Mouse (Mus musculus): Measurements from ENCODE around the gene Guk1. TPM values are rescaled to one million over a fixed set of nuclear protein-coding genes. Genes with fewer than 3 reads are reported as not detected.

Gene Guk1
- polyA plus RNA-seq, 1 experiment from 2014 or later, result 138 TPM

DNA sequence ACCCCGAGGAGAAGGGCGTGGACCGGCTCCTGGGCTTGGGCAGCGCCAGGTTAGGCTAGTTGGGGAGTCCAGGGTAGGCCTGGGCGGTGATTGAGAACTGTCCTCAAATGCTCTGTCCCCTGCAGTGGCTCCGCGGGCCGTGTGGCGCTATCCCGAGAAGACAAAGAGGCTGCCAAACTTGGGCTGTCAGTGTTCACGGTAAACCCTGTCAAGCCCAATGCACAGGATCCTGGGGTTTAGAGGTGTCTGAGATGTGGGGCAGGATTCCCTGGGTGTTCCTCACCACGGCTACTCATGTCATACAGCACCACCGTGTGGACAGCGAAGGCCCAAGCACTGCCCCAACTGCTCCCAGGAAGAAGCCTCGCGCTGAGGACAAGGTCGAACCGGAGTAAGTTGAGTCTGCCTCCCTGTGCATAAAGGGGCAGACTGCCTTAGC, 17.0 kb upstream of the Guk1 start:
- Histone ChIP-seq H3K4me2 (replicated peaks) (peak overlapping the region; percentile 85), H3K4me1 (peaks cover 15% of the 10 kb centered on the region), H3K36me3 (peaks cover 75% of the 10 kb centered on the region), H3K9ac (peak overlapping the region; percentile 92), H3K9me3 (no peaks in the 10 kb centered on the region), H3K4me3 (peak overlapping the region; percentile 91), H3K27me3 (no peaks in the 10 kb centered on the region), H3K27ac (peak overlapping the region; percentile 87; the same call in 1 of the 2 replicates)
- ATAC-seq (ENCODE audit: low FRiP score, low read depth), result peak; percentile 48
- WGBS, result 14% methylated on average over 18 of the region's 18 CpGs

DNA sequence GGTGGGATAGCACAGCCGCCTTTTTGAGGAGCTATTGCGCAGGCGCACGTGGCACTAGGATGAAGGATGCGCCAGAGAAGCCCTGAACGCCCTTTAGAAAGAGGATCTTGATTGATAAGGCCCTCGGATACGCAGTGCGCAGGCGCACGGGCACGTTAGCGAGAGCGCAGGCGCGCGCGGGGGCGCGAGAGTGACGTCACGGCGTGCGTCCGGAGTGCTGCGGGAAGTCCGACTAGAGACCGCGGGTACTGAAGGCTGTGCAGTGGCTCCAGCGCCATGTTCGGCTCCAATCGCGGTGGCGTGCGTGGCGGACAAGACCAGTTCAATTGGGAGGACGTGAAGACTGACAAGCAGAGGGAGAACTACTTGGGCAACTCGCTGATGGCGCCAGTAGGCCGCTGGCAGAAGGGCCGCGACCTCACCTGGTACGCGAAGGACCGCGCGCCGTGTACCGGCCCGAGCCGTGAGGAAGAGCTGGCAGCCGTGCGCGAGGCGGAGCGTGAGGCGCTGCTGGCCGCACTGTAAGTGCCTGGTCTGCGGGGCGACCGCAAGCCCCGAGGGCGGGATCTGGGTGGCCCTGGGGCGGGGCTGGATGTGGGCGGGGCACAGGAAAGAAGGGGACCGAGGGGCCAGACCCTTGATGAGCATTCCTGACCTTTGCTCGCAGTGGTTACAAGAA, 16.3 kb upstream of the Guk1 start, which contains the start of gene 2310033P09Rik:
2310033P09Rik (plus strand) TSS at position 169 of the 679 bp plus-strand sequence.
- WGBS, result under 1% methylated on average over 66 of the region's 67 CpGs
- Histone ChIP-seq H3K9ac (peak within 1 kb of the TSS; percentile 92), H3K4me3 (peak within 1 kb of the TSS; percentile 91), H3K36me3 (peaks cover 74% of the 10 kb centered on the region), H3K9me3 (no peaks in the 10 kb centered on the region), H3K27ac (peak within 1 kb of the TSS; percentile 87), H3K4me1 (peaks cover 15% of the 10 kb centered on the region), H3K27me3 (no peaks in the 10 kb centered on the region), H3K4me2 (replicated peaks) (peak within 1 kb of the TSS; percentile 85)
- ATAC-seq (ENCODE audit: low FRiP score, low read depth), result peak; percentile 87

DNA sequence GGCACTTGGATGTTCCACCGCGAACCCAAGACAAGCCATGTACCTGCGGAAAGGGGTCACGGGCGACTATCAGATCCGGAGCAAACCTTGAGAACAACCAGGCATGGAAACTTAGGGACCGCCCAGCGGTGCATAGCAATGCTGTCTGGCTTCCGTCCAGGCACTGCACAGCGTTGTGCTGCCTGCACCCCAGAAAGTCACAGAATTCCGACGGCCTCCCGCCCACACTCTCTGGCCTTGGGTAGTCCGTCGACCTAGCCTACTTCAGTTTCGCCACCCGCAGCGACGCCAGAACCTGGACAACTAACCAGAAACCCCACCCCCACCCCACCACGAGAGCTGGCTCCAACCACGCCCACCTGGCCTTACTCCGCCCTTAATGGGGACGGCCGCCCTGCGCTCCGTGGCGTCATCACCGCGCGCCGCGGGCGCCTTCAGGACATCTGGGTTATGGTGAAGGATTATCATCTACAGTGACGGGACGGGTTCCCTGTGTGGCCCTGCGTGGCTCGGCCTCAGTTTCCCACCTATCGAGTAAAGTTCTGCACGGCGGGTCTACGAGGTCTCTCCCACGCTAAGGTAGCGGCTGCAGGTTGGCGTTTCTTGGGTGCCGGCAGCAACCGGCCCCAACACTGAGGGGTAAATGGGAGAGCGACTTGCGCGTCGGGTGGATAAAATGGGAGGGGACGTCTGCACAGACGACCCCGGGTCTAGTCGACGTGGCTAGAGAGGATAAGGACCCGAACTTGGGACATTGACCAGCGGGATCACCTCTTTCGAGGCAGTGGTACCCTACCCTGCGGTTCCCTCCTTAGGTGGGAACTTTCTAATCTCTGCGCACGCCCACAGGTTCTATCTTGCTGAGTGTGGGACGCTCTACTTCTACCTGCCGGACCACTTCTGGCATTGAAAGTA, 10.3 kb upstream of the Guk1 start, which contains the start of gene Mrpl55:
Mrpl55 (plus strand) TSS at position 406 of the 915 bp plus-strand sequence.
- peaks cover 53% of the 10 kb centered on the region for H3K36me3 ChIP-seq
- WGBS, result under 1% methylated on average over 63 of the region's 63 CpGs

DNA sequence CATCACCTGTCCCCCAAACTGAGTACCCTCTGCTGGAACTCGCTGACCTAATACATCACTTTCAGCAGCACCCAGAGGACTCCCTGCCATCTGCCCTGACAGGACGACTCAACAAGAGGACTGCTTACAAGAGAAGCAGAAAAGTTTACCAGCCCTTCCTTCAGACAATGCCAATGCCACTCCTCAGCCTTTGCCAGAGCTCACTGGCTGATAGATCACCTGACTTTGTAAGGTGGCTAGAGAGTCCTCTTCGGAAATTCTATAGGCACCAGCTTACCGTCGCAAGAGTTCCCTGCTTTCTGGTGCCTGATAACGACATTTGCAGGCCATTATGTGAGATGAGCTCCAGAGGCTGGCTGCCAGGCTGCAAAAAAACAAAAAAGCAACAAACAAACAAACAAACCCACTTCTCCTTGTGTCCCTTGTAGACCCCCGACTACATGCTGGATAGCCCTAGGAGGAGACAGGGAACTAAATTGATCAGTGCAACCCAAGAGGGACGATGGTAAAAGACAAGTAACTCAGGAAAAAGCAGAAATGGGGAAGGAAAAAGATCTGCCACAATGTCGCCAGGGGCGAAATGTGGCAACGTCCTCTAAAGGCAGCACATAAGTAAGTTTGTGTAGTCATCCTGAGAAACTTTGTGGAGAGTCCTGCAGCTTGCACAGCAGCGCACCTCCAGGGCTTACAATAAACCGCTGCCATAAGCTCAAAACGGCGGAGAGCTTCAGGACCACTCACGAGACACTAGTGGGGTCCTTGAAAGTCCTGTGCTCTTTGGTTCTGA, 9.4 kb upstream of the Guk1 start:
- H3K27ac ChIP-seq, result peak overlapping the region; percentile 71; the same call in 1 of the 2 replicates
- peaks cover 14% of the 10 kb centered on the region for H3K4me1 ChIP-seq
- ATAC-seq (ENCODE audit: low FRiP score, low read depth), result 0 out of 2 replicates have a peak, but pooled peaks have one; percentile 1
- no peaks in the 10 kb centered on the region for H3K27me3 ChIP-seq
- 31% methylated on average over 16 of the region's 16 CpGs for WGBS
- H3K9ac ChIP-seq, result peak overlapping the region; percentile 88
- H3K36me3 ChIP-seq, result peaks cover 44% of the 10 kb centered on the region
- peak overlapping the region; percentile 93 for H3K4me2 ChIP-seq (replicated peaks)
- peak overlapping the region; percentile 93 for H3K4me3 ChIP-seq
- H3K9me3 ChIP-seq, result no peaks in the 10 kb centered on the region

More for the DNA sequence above, 10.3 kb upstream of the Guk1 start, which contains the start of gene Mrpl55:
- peak; percentile 94 for ATAC-seq (ENCODE audit: low FRiP score, low read depth)
- Histone ChIP-seq H3K4me2 (replicated peaks) (peak within 1 kb of the TSS; percentile 93), H3K9me3 (no peaks in the 10 kb centered on the region), H3K27me3 (no peaks in the 10 kb centered on the region), H3K9ac (peak within 1 kb of the TSS; percentile 88), H3K27ac (peak within 1 kb of the TSS; percentile 71), H3K4me3 (peak within 1 kb of the TSS; percentile 93), H3K4me1 (peaks cover 14% of the 10 kb centered on the region)

DNA sequence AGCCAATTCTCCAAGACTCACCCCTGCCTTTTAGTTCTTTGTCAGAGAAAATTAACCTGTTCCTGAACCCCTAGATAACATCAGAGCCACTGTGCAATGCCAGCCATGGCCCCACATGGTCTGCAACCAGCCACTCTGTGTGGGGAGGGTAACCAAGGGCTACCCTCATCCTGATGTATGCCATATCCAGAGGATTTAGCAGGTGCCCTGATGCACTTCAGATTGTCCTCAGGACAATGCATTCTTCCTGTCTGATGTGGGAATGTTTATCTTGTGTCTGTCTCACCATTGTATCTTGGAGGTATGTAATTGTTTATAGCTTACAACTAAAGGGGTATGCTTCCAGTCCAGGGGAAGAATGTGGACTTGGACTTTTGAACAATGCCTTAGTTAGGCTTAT, 4.2 kb upstream of the Guk1 start:
- H3K27ac ChIP-seq, result no peak overlapping the region
- peaks cover 19% of the 10 kb centered on the region for H3K36me3 ChIP-seq
- no peak overlapping the region for H3K9ac ChIP-seq
- no peaks in the 10 kb centered on the region for H3K9me3 ChIP-seq
- H3K27me3 ChIP-seq, result no peaks in the 10 kb centered on the region
- peaks cover 5% of the 10 kb centered on the region for H3K4me1 ChIP-seq
- ATAC-seq (ENCODE audit: low FRiP score, low read depth), result no peak
- H3K4me3 ChIP-seq, result no peak overlapping the region
- H3K4me2 ChIP-seq (replicated peaks), result no peak overlapping the region

DNA sequence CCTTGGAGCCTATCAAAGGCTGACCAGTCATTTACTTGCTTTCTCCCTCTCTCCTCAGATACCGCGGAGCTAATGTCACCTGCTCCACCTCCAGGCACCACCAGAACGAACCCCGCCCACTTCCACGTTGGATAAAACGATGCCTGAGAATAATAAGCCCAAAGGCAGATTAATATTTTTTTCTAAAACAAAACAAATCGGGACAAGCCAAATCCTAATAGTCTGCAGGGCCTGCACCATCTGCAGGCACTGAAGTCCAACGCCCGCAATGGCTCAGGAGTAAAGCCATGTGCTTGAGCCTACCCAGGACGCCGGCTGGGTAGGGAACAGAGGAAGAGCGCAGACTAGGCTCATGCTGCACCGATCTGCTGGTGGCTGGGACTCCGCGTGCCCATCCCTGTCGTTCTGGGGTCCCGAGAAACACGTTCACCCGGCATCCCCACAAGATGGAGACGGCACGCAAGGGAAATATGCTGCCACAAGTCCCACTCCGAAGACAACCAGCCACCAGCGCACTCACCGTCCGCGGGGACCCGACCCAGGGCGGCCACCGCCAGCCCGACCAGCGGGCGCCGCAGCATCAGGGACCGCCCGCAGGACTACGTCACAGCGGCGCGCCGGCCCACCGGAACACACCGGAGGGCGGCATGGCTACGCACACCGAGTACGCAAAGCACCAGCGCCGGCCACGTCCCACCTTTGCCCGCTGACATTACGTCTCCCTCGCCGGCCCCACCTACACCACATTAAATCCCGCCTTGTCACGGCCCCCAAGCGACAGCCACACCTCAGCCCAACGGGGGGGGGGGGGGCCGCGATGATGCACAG, 567 bp downstream of the Guk1 start:
- Histone ChIP-seq H3K27me3 (no peaks in the 10 kb centered on the region), H3K9ac (peak overlapping the region; percentile 82), H3K4me2 (replicated peaks) (peak overlapping the region; percentile 83), H3K4me1 (peaks cover 17% of the 10 kb centered on the region), H3K36me3 (peaks cover 5% of the 10 kb centered on the region), H3K9me3 (no peaks in the 10 kb centered on the region), H3K4me3 (peak overlapping the region; percentile 66), H3K27ac (peak overlapping the region; percentile 90)
- ATAC-seq (ENCODE audit: low FRiP score, low read depth), result peak; percentile 96
- WGBS, result under 1% methylated on average over 59 of the region's 59 CpGs

DNA sequence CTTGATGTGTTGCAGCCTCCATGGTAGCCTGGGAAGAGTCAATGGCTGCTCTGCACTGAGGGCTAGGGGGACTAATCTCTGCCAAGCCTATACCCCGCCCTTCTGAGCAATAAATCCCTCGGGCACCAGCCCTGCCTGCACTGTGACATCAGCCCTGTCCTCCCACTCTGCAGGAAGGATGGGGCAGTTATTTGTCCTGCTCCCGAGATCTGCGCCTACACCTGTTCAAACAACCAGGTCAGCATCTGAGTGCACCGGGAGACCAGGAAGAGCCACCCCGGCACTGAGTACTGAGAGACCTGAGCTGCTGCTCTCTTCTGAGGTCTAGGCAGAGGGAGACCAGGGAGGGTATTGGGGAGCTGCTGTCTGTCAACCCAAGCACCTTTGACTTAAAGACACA, 4.3 kb downstream of the Guk1 start:
- H3K27me3 ChIP-seq, result no peaks in the 10 kb centered on the region
- no peaks in the 10 kb centered on the region for H3K9me3 ChIP-seq
- peaks cover 17% of the 10 kb centered on the region for H3K4me1 ChIP-seq
- H3K4me3 ChIP-seq, result no peak overlapping the region
- H3K4me2 ChIP-seq (replicated peaks), result no peak overlapping the region
- H3K27ac ChIP-seq, result no peak overlapping the region
- H3K9ac ChIP-seq, result no peak overlapping the region
- 80% methylated on average over 6 of the region's 6 CpGs for WGBS
- no peak for ATAC-seq (ENCODE audit: low FRiP score, low read depth)
- peaks cover 40% of the 10 kb centered on the region for H3K36me3 ChIP-seq

DNA sequence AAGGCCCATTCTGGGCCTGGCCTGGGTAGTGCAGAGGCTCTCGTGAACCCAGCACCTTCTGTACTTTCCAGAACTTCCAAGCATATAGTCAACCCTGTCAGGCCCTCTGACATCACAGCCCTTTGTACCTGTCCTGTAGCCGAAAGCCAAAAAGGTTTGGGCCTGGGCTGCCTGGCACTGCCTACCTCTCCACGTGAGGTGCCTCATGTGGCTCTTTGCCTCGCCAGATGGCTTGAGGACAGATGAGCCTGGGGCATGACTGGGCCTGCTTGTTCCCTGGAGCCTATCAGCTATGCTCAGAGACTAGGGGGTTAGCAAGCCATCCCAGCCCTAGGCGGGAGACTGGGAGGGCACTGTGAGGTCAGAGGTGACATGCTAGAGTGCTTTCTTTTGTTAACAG, 6.5 kb downstream of the Guk1 start:
- ATAC-seq (ENCODE audit: low FRiP score, low read depth), result no peak
- Histone ChIP-seq H3K27me3 (peaks cover 16% of the 10 kb centered on the region), H3K27ac (no peak overlapping the region), H3K9ac (no peak overlapping the region), H3K36me3 (peaks cover 44% of the 10 kb centered on the region), H3K9me3 (no peaks in the 10 kb centered on the region), H3K4me1 (peaks cover 11% of the 10 kb centered on the region; the same call in 1 of the 2 replicates), H3K4me2 (replicated peaks) (no peak overlapping the region), H3K4me3 (no peak overlapping the region)
- 83% methylated on average over 5 of the region's 5 CpGs for WGBS

DNA sequence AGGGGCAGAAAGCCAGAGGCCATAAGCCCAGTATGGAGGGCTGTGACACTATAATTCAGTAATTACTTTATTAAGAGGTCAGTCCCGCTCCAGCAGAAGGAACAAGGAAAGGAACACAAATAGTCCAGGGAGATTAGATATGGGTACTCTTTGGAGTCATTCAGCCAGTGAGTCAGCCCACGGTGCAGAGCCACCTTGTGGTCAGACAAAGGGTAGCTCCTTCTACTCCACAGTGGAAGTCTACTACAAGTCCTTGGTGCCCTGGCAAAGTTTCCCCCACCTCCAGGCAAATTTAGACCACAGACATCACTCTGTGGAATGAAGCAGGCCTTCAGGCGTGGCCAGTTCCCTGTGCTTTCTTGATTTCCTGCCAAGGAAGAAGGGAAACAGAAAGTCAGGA, 8.2 kb downstream of the Guk1 start:
- Histone ChIP-seq H3K27me3 (peaks cover 33% of the 10 kb centered on the region), H3K4me1 (0 out of 2 replicates have a peak, but pooled peaks cover 3% of the 10 kb centered on the region), H3K36me3 (peaks cover 44% of the 10 kb centered on the region), H3K4me3 (no peak overlapping the region), H3K9ac (no peak overlapping the region), H3K27ac (no peak overlapping the region), H3K9me3 (no peaks in the 10 kb centered on the region), H3K4me2 (replicated peaks) (no peak overlapping the region)
- ATAC-seq (ENCODE audit: low FRiP score, low read depth), result no peak
- WGBS, result 45% methylated on average over 3 of the region's 3 CpGs

DNA sequence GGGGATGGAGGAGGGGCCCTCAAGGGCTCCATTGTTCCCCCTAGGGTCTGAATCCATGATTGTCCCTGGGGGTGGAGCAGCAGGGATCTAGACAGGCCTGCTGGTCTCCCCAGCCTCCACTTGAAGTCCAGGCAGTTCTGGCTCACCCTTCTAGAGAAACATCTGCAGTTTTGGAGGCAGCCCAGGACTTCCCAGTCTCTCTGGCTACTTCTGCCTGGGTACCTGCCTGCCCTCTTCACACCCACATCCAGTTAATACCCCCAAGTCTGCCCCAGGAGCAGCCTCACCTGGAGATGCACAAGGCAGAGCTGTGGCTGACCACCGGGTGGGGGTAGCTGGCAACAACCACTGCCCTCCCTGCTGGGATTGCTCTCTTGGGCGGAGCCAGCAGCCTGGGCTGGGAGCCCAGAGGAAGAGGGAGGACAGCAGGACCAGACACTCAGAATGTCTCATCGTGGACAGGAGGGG, 9.1 kb downstream of the Guk1 start, which contains the start of gene Gjc2:
Gjc2 (minus strand) TSS at position 350 of the 468 bp plus-strand sequence.
- WGBS, result 40% methylated on average over 3 of the region's 3 CpGs
- H3K27ac ChIP-seq, result no peak within 1 kb of the TSS
- ATAC-seq (ENCODE audit: low FRiP score, low read depth), result no peak

More for the DNA sequence above, 9.1 kb downstream of the Guk1 start, which contains the start of gene Gjc2:
- Histone ChIP-seq H3K9ac (no peak within 1 kb of the TSS; the same call in 1 of the 2 replicates), H3K9me3 (no peaks in the 10 kb centered on the region), H3K4me3 (no peak within 1 kb of the TSS), H3K27me3 (peaks cover 42% of the 10 kb centered on the region), H3K36me3 (peaks cover 44% of the 10 kb centered on the region), H3K4me1 (no peaks in the 10 kb centered on the region), H3K4me2 (replicated peaks) (no peak within 1 kb of the TSS)
